Mouse (Mus musculus) WW6 (cell line): ENCODE measurements around the gene Sgpp2.

Experiments
- DNase-seq: peaks from one replicate; pipeline ENCODE4 v3.0.0-alpha.2; 2013; ENCODE audit warnings: low read depth, low spot score

Gene Sgpp2

GRCm38 (mm10) chr1:78448091-78448490 lies 137.9 kb downstream of the Sgpp2 start:
- DNase-seq: no peak

DNA sequence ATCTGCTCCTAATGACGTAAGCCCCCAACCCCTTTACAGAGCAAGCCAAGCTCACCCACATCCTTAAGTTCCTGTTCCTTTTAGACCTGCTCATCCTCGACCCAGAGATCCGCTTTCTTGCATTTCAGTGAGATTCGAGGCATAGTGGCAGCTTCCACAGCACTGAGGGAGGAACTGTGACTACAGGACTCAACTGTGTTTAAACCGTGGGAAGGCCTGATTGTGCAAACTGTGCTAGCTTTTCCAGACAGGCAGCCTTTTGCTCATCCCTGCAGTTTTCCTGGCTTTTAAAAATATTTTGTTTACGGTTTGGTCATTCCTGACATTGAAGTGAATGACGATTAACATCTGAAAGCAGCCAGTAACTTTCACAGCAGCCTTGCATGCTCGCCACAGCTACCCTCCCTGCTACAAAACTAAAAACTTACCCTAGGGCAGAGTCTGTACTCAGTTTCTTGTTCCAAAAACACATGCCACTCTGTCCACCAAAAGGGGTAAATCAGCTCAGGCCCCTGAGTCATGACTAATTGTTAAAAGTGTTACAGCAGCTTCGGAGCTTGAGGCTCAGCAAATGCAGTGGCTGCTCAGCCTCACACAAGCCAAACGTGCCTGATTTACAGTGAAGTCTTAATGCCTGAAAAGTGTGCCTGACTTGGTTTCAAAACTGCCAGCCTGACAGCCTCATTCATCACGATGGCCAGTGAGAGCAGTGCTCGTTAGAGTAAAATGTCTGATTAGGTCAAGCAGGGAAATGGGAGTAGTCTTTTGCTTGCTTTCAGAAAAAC lies 141.1 kb downstream of the Sgpp2 start:
- no peak for DNase-seq

GRCm38 (mm10) chr1:78452544-78452943 lies 142.4 kb downstream of the Sgpp2 start:
- no peak for DNase-seq

- no peak for DNase-seq
These were observed 143.7 kb downstream of the Sgpp2 start for GRCm38 (mm10) chr1:78453886-78454285.

DNA sequence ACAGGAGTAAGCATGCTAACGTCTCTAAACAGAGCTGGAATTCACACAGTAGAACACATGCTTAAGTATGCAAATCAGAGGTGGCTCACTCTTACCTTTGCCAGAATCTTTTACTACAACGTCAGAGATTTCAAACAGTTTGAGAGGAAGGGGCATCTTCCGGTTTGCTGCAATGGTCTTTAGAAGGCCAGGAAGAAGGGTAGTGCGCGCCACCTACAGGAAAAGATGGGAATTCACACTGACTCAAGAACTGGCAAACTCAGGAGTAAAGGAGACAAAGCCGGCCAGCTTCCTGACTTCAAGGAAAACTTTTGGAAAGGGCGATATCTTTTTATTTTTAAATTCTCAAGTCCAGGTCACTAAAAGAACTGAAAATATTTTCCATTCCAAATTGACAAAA lies 144.5 kb downstream of the Sgpp2 start:
- DNase-seq: peak; percentile 34
